Mouse (Mus musculus): ENCODE results near the gene Plpp6.

The Plpp6 gene

GRCm38 (mm10) chr19:28963842-28964551 is at the start of gene Plpp6:
Gene Plpp6 (plus strand): TSS chr19:28963953.
- peak; percentile 73 for DNase-seq

GRCm38 (mm10) chr19:28914598-28914997 is 49.2 kb upstream of the Plpp6 start:
- no peak for DNase-seq

- no peak for DNase-seq
Observed at GRCm38 (mm10) chr19:28915602-28916250, 48.0 kb upstream of the Plpp6 start.

- no peak for DNase-seq
Observed at GRCm38 (mm10) chr19:28916492-28916891, 47.3 kb upstream of the Plpp6 start.

- no peak for DNase-seq
Observed at GRCm38 (mm10) chr19:28917839-28918238, 45.9 kb upstream of the Plpp6 start.

GRCm38 (mm10) chr19:28926366-28926765 is 37.4 kb upstream of the Plpp6 start:
- DNase-seq, result no peak

- no peak for DNase-seq
Observed at GRCm38 (mm10) chr19:28927396-28927795, 36.4 kb upstream of the Plpp6 start.

GRCm38 (mm10) chr19:28929034-28929433 is 34.7 kb upstream of the Plpp6 start:
- DNase-seq, result no peak

- DNase-seq, result no peak
Observed at GRCm38 (mm10) chr19:28934897-28935296, 28.9 kb upstream of the Plpp6 start.

GRCm38 (mm10) chr19:28940135-28940874 is 23.4 kb upstream of the Plpp6 start:
- no peak for DNase-seq

- DNase-seq, result no peak
Observed at GRCm38 (mm10) chr19:28941271-28941670, 22.5 kb upstream of the Plpp6 start.

- DNase-seq, result no peak
Observed at GRCm38 (mm10) chr19:28946782-28947181, 17.0 kb upstream of the Plpp6 start.

GRCm38 (mm10) chr19:28947311-28947710 is 16.4 kb upstream of the Plpp6 start:
- DNase-seq, result no peak

- DNase-seq, result no peak
Observed at GRCm38 (mm10) chr19:28951251-28951650, 12.5 kb upstream of the Plpp6 start.

GRCm38 (mm10) chr19:28963113-28963512 is 640 bp upstream of the Plpp6 start:
- DNase-seq, result no peak

GRCm38 (mm10) chr19:28963513-28963841 is 276 bp upstream of the Plpp6 start:
- DNase-seq, result no peak

- no peak for DNase-seq
Observed at GRCm38 (mm10) chr19:28964552-28964903, 775 bp downstream of the Plpp6 start.

- peak; percentile 23 for DNase-seq
Observed at GRCm38 (mm10) chr19:28967652-28968051, 3.9 kb downstream of the Plpp6 start, which contains the start of gene 4430402I18Rik. Gene 4430402I18Rik (minus strand): TSS chr19:28967800.

- no peak for DNase-seq
Observed at GRCm38 (mm10) chr19:28968178-28968577, 4.4 kb downstream of the Plpp6 start.

- DNase-seq, result no peak
Observed at GRCm38 (mm10) chr19:28969231-28969630, 5.5 kb downstream of the Plpp6 start.

- no peak for DNase-seq
Observed at GRCm38 (mm10) chr19:28970251-28970650, 6.5 kb downstream of the Plpp6 start.

GRCm38 (mm10) chr19:28974862-28975611 is 11.3 kb downstream of the Plpp6 start:
- peak; percentile 70 for DNase-seq

GRCm38 (mm10) chr19:28982617-28983016 is 18.9 kb downstream of the Plpp6 start:
- DNase-seq, result no peak
